Mouse (Mus musculus): ENCODE results near the gene Zfp972.
"Not testable (repeated sequence)": the region's sequence is repeated elsewhere in the genome, so short reads cannot be mapped to it uniquely, and the experiment has no call there.

Gene Zfp972

GRCm38 (mm10) chr2:177925563-177926103 is at the start of gene Zfp972:
Zfp972 (minus strand) TSS chr2:177925613.
- in situ Hi-C loops (cut with MseI, MboI), result not testable (repeated sequence)

GRCm38 (mm10) chr2:177974814-177975213 is 49.4 kb upstream of the Zfp972 start:
- in situ Hi-C loops (cut with MseI, MboI), result not testable (repeated sequence)

GRCm38 (mm10) chr2:177957145-177957544 is 31.7 kb upstream of the Zfp972 start, which contains the start of gene Gm14326:
Gm14326 (minus strand) TSS chr2:177957297.
- in situ Hi-C loops (cut with MseI, MboI), result not testable (repeated sequence)

GRCm38 (mm10) chr2:177956734-177957133 is 31.3 kb upstream of the Zfp972 start:
- in situ Hi-C loops (cut with MseI, MboI), result not testable (repeated sequence)

GRCm38 (mm10) chr2:177903276-177903675 is 22.1 kb downstream of the Zfp972 start:
- in situ Hi-C loops (cut with MseI, MboI), result not testable (repeated sequence)

- in situ Hi-C loops (cut with MseI, MboI), result not testable (repeated sequence)
These were observed 27.2 kb downstream of the Zfp972 start for GRCm38 (mm10) chr2:177898171-177898570.

- in situ Hi-C loops (cut with MseI, MboI), result not testable (repeated sequence)
These were observed 28.3 kb downstream of the Zfp972 start, which contains the start of gene Gm14327 for GRCm38 (mm10) chr2:177897046-177897578. Gm14327 (plus strand) TSS chr2:177897096.

GRCm38 (mm10) chr2:177887743-177888142 is 37.7 kb downstream of the Zfp972 start:
- in situ Hi-C loops (cut with MseI, MboI), result not testable (repeated sequence)

GRCm38 (mm10) chr2:177862254-177862653 is 63.2 kb downstream of the Zfp972 start:
- in situ Hi-C loops (cut with MseI, MboI), result not testable (repeated sequence)

Data from mouse trophoblast stem cell (cell line).